Mouse (Mus musculus): ENCODE results near the gene Pnkp. TPM values are rescaled to one million over a fixed set of nuclear protein-coding genes. Genes with fewer than 3 reads are reported as not detected.
"Not testable (repeated sequence)": the region's sequence is repeated elsewhere in the genome, so short reads cannot be mapped to it uniquely, and the experiment has no call there.

Pnkp gene
- total RNA-seq, 1 experiment from 2014 or later, result 89.5 TPM

GRCm38 (mm10) chr7:44864595-44865542 lies 7.9 kb downstream of the Pnkp start:
- no peak for ATAC-seq (replicated peaks; ENCODE audit: insufficient number of reproducible peaks, low FRiP score, low TSS enrichment, poor library complexity, severe bottlenecking)

- ATAC-seq (replicated peaks; ENCODE audit: insufficient number of reproducible peaks, low FRiP score, low TSS enrichment, poor library complexity, severe bottlenecking), result peak; percentile 49
Observed at GRCm38 (mm10) chr7:44866276-44867009, 9.5 kb downstream of the Pnkp start.

DNA sequence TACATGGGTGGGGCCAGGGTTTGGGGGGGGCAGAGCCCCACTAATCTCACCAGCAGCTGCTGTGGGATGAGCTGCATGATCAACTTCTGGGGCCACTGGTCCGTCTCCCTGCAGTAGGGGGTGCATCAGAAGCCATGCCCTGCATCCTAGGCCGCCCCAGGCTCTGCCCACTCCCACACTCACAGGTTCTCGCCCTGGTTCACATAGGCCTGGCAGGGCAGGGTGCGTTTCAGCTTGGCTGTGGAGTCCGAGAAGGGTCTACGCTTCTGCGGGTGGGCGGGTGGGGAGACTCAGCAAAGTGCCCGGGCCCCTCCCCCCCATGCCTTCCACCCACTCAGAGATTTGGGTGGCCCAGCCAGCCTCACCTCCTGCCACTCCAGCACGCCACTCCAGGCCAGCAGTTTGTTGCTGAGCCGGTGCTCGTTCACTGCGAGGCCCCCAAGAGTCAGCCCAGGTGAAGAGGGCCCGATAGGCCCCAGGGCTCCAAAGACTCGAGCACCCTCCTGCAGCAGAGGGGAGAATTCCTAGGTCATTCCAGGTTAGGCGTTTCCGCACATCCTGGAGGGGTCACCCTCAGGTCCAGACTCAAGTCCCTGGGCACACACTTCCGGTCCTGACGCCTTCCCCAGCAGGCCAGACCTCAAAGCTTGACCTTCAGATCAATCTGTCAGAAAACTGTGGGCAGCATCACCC lies 10.2 kb downstream of the Pnkp start:
- ATAC-seq (replicated peaks; ENCODE audit: insufficient number of reproducible peaks, low FRiP score, low TSS enrichment, poor library complexity, severe bottlenecking), result no peak

DNA sequence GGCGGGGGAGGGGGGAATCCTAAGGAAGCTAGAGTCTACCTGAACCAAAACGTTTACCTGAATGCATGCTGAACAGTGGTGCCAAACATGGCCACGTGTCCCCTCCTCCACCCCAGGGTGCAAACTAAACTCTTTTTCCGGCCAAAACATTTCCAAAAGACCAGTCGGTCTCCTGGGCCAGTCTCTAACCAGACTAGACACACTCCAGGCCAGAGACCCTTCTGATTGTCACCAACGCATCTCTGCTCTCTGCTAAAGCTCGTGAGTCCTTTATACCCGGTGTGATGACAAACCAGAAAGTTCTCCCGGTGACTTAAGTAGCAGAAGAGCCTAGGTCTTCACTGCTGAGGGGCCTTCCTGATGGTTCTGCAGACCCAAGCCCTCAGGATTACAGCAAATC lies 10.9 kb downstream of the Pnkp start:
- no peak for ATAC-seq (replicated peaks; ENCODE audit: insufficient number of reproducible peaks, low FRiP score, low TSS enrichment, poor library complexity, severe bottlenecking)

DNA sequence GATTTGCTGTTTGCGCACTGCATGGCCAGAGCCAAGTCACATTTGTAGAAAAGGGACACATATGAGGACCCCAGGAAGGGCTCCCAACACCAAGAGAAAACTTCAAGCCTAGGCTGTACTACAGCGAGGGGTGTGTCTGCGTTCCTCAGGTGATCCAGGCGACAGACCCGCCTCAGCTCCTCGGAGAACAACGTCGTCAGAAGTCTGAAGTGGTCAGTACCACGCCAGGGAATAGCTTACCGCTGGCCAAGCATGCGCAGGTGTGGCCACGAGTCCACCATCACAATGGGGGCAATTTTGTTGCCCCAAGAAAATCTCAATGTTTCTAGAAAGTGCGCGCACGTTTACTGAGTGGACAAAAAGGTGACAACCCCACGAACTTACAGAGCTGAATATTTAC lies 11.5 kb downstream of the Pnkp start:
- ATAC-seq (replicated peaks; ENCODE audit: insufficient number of reproducible peaks, low FRiP score, low TSS enrichment, poor library complexity, severe bottlenecking), result no peak

GRCm38 (mm10) chr7:44868919-44869696 lies 12.2 kb downstream of the Pnkp start:
- no peak for ATAC-seq (replicated peaks; ENCODE audit: insufficient number of reproducible peaks, low FRiP score, low TSS enrichment, poor library complexity, severe bottlenecking)

GRCm38 (mm10) chr7:44869697-44870528 lies 13.0 kb downstream of the Pnkp start, which contains the start of gene Ptov1:
Gene Ptov1, minus strand, starts transcription at chr7:44869788.
- ATAC-seq (replicated peaks; ENCODE audit: insufficient number of reproducible peaks, low FRiP score, low TSS enrichment, poor library complexity, severe bottlenecking), result peak; percentile 81

DNA sequence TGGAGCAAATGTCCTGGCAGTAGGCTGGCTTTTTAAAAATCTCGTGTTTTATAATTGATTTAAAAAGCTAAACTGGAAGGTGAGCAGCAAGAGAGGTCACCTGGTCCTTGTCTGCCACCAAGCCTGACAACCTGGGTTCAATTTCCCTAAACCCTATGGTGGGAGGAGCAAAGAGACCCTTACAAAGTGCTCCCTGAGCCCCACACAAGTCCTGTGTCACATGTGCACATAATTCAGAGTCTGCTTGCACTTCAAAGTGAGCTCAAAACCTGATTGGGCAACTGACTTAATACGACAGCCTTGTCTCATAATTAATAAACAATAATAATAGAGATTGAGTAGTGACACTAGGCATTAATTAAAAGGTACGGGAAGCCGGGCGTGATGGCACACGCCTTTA lies 13.7 kb downstream of the Pnkp start:
- ATAC-seq (replicated peaks; ENCODE audit: insufficient number of reproducible peaks, low FRiP score, low TSS enrichment, poor library complexity, severe bottlenecking), result no peak

GRCm38 (mm10) chr7:44871181-44871580 lies 14.2 kb downstream of the Pnkp start:
- ATAC-seq (replicated peaks; ENCODE audit: insufficient number of reproducible peaks, low FRiP score, low TSS enrichment, poor library complexity, severe bottlenecking), result no peak

DNA sequence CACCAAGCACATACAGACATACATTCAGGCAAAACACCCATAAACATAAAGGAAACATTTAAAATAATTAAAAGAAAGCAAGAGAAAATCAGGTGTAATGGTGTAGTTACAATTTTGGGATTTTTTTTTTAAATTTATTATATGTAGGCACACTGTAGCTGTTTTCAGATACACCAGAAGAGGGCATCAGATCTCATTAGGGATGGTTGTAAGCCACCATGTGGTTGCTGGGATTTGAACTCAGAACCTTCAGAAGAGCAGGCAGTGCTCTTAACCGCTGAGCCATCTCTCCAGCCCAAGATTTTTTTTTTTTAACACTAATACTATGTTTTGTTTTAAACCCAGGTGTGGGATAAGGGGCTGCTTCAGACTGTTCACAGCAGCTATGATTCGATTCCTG lies 14.8 kb downstream of the Pnkp start:
- ATAC-seq (replicated peaks; ENCODE audit: insufficient number of reproducible peaks, low FRiP score, low TSS enrichment, poor library complexity, severe bottlenecking), result not testable (repeated sequence)

- ATAC-seq (replicated peaks; ENCODE audit: insufficient number of reproducible peaks, low FRiP score, low TSS enrichment, poor library complexity, severe bottlenecking), result no peak
Observed at GRCm38 (mm10) chr7:44877833-44878232, 20.9 kb downstream of the Pnkp start.

DNA sequence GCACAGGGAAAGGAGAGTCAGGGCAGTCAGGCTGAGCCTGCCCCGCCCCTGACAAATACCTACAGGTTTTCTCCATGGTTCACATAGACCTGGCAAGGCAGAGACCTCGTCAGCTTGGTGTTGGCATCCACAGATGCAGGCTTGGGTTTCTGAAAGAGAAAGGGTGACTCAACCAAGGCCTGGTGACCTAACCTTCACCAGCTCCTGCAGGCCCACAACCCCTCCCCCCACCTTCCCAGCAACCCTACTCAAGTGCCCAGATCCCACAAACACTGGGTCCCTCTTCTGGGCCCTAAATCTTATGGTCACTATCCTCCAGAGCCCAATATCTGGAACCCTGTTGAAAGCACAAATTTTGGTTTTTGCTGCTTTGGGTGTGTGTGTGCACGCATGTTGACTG lies 26.1 kb downstream of the Pnkp start:
- ATAC-seq (replicated peaks; ENCODE audit: insufficient number of reproducible peaks, low FRiP score, low TSS enrichment, poor library complexity, severe bottlenecking), result no peak

DNA sequence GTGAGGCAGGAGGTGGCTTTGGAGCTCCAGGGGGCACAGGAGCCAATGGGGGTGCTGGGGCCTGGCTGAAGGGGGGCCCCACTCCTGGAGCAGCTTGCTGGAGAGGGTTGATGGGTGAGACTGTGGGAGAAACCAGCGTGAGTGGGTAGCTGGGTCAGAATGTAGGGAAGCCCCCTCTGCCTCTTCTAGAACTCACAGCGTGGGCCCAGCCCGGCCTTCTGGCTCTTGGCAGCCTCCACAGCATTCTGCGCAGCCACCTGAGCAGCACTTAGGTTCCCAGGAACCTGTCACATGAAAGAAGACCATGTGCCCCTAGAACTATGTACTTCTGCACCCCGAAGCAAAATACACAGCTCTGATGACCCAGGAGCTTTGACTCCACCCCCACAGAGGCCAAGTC lies 27.7 kb downstream of the Pnkp start:
- ATAC-seq (replicated peaks; ENCODE audit: insufficient number of reproducible peaks, low FRiP score, low TSS enrichment, poor library complexity, severe bottlenecking), result no peak

DNA sequence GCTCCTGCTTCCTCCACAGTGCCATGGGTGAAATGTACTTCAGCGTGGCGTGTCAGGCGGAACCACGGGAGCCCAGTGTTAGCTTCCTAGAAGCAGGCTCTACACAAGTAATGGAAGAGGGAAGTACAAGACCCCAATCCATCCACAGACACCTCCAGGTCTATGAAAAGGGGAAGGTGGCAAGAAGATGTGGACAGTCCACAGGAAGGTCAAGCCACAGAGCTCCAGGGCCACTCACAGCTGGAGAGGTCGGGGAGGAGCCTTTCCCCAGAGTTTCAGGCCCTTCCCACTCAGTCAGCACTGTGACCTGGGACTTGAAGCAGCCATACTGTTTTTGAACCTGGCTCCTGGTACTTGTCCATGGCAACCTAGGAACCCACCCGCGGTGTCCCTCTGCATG lies 30.0 kb downstream of the Pnkp start:
- no peak for ATAC-seq (replicated peaks; ENCODE audit: insufficient number of reproducible peaks, low FRiP score, low TSS enrichment, poor library complexity, severe bottlenecking)

DNA sequence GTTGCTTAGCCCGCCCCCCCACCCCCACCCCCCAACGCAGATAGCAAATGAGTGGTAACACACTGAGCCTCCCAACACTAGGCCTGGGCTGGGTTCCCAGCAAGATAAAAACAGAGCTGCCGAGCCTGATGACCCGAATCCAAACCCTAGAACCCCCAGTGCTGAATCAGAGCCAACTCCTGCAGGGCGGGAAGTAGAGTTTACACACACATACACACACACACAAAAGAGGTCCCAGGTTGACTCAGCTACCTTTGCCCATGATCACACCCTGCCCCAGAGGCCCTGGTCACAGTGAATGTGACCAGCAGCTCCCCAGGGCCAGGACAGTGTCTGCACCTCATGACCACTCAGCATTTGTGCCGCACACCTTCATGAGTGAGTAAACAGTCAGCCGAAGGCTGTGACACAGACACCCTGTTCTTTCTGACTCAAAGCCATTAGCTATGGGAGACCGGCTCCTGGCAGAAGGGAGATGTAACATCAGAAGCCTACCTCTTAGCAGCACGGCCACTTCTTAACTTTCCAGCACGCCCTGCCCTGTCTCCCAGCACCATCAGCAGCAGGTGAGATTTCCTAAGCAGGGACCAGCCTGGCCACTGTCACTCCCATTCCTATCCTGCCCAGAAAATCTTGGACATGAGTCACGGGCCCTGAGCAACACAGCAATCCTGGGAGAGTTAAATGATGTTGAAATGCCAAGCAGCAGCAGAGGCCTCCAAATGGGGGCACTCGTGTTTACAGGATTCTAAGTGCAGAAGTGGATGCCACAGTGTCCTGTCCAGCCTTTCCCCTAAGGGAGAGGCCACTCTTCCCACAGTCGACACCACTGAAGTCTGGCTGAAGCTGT lies 31.5 kb downstream of the Pnkp start:
- no peak for ATAC-seq (replicated peaks; ENCODE audit: insufficient number of reproducible peaks, low FRiP score, low TSS enrichment, poor library complexity, severe bottlenecking)

- ATAC-seq (replicated peaks; ENCODE audit: insufficient number of reproducible peaks, low FRiP score, low TSS enrichment, poor library complexity, severe bottlenecking), result no peak
Observed at GRCm38 (mm10) chr7:44890180-44890579, 33.2 kb downstream of the Pnkp start.

GRCm38 (mm10) chr7:44890737-44891136 lies 33.8 kb downstream of the Pnkp start:
- ATAC-seq (replicated peaks; ENCODE audit: insufficient number of reproducible peaks, low FRiP score, low TSS enrichment, poor library complexity, severe bottlenecking), result no peak

Measured in monocyte, adult 5-6 weeks (primary cell).